Mouse (Mus musculus) natural killer cell, adult 2 months (primary cell): Measurements from ENCODE around the gene Krt8.

Experiments
- DNase-seq, 2 experiments: peaks; one replicate each; pipeline ENCODE4 v3.0.0; 2022; ENCODE audit warnings: low spot score in 2 of 2

Gene Krt8

DNA sequence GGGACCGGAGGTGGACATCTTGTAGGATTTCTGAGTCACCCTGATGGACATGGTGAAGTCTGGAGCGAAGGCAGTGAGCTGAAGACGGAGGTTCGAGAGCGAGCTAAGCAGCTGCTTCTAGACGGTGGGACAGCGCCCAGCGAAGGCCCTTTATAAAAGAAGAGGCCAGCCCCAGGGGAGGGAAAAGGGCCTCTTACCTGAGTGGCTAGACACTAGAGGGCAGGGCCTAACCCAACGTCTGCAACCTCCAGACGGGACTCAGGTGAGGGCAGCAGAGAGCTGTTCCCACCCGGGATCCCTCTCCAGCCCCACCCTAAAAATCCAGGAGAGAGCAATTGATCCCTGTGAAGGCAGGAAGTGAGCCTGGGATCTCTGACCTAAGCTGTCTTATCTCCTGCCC, at the start of gene Krt8:
Gene Krt8, minus strand, starts transcription at position 294 of the 400 bp plus-strand sequence.
- DNase-seq: no peak

DNA sequence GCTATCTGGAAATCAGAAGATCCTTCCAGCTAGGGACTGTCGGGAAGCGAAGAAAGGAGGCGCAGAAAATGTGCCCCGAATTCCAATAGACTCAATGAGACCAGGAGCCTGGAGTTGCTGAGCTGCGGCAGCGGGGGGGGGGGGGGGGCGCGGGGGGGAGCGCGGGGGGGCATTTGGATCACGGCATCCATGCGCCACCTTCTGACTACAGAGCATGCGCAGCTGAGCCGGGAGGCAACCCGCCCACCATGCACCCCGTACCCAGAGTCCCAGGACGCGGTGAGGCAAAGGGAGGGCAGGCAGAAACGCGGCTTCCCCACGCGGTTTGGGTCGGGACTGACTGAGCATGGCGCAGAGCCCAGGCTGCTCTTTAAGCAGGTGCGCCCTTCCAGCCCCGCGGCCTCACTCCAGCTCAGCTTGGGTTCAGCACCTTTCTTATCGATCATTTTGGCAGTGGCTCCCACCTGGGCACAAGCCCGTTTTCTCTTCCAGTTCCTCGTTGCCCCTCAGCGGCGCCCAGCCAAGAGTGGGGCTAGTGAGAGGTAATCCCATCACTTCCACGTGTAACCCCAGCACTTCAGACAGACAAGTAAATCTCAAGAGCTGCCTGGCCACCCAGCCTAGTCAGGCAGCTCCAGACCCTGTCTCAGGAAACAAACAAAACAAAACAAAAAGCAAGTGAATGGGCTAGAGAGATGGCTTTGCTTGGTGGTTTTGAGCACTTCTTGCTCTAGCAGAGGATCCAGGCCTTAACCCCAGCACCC, 47.8 kb upstream of the Krt8 start:
- DNase-seq: no peak

DNA sequence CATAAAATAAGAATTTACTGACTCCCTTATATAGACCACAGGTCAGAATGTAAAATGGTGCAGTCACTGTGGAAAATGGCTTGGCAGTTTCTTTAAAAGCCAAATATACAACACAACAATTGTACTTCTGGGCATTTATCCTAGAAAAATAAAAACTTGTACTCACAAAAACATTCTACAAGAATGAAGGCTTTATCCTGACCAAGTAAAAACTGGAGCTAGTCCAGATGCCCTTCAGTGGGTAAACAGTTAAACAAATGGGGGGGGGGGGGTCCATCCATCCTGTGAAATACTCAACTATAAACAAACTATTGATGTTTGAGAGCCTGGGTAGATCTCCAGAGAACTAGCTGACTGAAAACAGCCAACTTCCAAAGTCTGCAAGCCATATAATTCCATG, 45.6 kb upstream of the Krt8 start:
- no peak for DNase-seq

DNA sequence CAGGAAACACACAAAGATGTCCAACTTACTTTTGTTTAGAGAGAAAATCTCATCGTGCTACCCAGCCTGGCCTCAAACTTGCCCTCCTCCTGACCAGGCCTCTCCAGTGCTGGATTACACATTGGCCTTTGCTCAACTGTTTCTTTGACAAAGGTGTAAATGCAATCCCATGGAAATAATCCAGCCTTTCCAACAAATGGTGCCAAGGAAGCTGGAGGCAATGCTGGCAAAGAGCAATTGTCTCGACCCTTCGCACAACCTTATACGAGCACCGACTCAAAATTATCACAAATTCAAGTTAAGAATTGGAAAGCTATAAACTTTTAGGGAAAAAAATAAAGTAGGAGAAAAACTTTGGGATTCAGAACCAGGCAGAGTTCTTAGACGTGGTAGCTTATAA, 43.7 kb upstream of the Krt8 start:
- DNase-seq: no peak

DNA sequence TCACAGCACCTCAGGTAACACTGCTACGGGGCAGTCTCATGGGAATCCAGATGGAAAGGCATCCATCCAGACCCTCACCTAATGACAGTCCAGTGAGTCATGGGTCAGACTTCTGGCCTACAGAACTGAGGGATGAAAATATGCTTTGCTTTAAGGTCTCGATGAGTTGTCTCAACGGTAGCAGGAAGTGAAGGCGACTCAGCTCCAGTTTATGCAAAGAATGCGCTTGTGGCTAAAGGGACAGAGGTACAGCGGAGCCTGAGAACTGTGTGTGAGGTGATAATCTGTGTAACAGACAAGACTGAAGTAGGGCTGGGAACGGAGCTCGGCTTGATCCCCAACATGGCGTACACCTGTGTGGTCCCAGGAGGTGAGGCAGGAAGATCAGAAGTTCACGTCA, 41.4 kb upstream of the Krt8 start:
- DNase-seq: no peak

DNA sequence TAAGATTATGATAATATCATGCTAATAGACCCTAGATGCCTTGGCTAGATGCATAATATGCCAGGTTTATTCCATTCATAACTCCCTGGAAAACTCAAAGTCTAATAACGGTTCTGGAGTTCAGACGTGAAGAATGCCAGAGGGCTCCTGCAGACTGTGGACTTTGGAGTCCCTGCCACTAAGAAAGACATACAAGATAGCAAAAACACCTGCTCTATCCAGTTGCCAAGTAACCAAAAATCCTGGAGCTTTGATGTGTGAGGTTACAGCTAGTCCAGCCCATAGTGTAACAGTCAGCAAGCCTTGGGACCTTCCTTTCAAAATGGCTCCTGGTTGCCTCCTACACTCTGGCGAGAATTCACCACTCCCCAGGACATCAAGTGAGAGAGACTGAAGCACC, 40.5 kb upstream of the Krt8 start:
- no peak for DNase-seq

DNA sequence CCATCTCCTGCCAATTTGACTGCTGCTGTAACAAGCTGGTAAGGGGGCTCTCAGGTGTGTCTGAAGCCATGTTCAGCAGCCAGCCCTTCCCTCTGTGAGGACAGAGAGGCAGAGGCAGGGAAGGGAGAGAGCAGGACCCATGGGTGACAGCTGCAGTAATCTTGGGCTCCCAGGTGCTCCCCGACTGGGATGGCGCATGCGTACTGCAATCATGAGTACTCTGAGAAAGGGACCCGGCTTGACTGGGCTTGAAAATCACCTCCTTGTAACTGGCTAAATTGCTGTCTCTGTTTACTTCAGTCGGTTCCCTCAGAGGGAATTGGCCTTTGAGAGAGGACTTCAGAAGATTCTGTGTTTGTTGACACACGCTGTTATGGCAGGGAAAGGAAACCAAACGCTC, 37.7 kb upstream of the Krt8 start:
- DNase-seq: no peak

DNA sequence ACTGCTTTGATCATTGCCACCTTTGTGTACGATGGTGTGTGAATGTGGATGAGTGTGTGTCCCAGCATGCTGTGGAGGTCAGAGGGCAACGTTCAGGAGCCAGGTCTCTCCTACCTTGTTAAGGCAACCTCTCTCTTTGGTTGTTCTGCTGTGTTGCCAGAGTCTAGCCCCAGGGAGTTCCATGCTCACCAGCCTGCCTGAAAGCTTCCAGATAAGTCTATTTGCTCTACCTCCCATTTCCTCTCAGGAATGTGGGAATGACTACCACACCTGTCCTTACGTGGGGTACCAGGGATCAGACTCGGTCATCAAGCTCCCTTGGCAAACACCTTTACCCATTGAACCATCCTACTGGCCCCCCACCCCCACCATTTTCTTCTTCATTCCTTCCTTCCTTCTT, 36.0 kb upstream of the Krt8 start:
- DNase-seq: no peak

DNA sequence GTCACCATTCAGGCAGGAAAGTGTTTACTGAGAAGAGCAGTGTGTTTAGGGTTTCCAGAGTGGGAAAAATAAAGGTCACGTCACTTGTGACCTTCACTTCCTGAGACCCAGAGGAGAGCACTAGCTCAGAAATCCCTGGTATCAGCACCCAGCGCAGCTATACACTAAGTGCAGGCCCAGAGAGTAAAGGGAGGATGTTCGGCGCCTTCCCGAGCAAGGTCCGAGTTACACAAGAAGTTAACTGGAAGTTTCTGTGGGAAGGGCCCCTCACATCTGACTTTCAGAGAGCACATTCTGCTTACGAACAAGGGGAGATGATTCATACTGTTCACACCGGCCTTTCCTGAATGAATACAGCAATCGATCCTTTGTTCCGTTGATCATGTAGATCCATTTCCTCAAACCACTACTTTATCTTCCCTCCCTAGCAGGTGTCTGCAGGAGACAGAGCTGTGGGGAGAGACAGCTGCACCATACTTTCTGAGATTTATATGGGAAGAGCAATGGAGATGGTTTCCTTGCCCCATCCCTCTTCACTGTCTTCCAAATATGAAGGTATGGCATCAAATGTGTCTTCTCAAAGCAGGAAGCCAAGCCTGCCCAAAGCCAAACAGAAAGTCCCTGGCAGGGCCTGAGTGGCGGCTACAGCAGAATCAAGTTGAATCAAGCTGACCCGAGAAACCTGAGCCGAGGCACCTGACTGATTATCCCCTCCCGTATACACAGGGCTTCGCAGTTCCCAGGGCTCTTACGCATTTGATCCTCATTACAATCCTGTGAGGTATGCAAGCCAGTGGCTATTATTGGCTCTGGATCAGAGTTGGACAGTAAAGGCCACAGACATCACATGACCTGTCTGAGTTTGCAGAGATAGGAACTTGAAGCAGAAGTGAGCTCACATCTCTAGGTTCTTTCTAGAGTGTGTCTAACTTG, 30.1 kb upstream of the Krt8 start:
- no peak for DNase-seq

DNA sequence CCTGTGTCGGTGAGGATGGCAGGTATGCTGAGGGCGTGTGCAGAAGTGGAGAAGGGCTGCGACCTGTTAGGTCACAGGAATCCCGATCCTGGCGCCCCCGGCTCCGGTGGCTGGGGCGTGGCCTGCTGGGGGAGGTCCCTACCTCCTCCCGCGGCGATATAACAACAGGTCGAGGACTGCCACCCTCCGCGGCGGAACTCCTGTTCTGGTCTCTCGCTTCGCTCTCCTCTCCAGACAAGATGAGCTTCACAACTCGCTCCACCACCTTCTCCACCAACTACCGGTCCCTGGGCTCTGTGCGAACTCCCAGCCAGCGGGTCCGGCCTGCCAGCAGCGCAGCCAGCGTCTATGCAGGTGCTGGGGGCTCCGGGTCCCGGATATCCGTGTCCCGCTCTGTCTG, 23.8 kb upstream of the Krt8 start, which contains the start of gene Krt18:
Gene Krt18, plus strand, starts transcription at position 141 of the 400 bp plus-strand sequence.
- peak in 1 of 2 experiments; percentile 15 for DNase-seq

DNA sequence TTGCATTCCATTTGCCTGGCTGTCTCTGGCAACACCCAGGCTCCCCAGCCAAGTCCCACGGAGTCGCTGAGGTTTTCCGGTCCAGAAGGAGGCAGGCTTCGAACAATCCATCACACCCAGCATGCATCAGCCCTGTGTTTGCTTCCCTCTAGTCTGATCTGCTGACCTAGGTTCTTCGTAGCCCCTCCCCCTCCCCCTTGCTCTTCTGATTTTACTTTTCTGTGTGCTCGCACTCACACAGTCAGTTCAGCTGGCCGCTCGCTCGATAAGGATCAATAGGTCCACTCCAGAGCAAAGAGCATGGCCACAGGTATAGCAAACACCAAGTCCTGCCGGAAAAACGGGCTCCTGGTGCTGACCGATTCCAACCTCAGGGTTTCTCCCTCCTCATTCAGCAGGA, 22.1 kb upstream of the Krt8 start:
- no peak for DNase-seq

DNA sequence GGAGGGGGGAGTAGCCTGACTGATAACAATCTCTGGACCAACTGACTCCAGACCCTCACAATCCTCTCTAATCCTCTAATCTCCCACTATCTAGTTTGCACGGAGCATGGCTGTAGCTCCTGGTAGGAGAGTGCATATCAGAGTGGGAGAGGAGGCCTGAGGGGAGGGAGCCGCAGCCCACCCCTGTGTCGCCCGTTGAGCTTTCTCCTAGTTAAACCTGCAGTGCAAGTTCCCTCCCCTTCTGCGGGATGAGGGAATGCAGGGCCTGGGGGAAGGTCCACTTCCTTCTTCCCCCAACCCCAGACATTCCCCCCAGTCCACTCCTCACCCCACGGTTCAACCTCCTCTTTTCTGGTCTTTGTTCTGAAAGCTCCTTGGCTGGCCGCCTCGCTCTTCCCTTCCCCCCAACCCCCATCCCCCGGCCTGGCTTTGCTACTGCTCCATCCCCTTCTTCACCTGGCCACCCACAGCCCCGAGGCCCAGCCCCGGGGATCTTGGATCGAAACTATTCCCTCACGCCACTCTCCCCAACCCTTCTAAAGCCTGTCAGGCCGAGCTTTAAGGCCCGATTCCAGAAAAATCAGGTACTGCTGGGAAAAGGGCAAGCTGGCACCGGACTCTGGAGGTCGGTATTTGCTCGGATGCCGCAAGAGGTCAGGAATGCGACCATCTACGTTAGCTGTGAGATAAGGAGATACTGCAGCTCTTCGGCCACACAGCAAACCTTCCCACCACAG, 21.0 kb upstream of the Krt8 start:
- no peak for DNase-seq

DNA sequence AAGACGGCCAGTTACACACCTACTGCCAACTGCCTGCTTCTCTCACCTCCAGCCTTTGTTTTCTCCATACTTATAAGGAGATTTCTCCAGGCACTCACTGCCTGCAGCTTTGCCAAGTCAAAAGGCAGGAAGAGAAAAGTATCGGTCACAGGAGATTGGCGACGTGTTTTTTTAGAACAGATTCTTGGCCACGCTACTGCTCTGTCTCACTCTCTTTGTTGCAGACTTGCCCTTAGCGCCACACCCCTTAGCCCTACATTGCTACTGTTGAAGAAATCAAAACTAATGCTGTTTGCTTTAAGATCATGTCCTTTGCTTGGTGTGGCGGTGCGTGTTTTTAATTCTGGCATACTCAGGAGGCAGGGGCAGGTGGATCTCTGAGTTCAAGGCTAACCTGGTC, 19.6 kb upstream of the Krt8 start:
- DNase-seq: no peak

DNA sequence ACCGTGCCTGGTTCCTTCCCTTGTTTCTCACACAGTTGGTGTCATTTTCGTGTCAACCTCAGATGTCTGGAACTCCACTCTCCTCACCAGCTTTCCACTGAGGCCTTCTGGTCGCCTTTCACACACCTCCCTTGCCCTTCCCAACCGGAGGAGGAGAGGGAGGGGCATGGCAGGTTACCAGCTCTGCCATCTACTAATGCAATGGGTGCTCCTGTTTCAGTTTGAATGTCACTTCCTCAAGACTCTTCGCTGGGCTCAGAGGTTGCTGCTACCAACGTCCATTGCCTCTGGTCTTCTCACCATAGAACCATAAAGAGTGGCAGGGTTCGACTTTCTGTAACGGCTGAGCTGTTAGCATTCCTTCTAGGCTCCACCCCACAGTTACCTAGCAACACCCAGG, 18.2 kb upstream of the Krt8 start:
- DNase-seq: no peak

DNA sequence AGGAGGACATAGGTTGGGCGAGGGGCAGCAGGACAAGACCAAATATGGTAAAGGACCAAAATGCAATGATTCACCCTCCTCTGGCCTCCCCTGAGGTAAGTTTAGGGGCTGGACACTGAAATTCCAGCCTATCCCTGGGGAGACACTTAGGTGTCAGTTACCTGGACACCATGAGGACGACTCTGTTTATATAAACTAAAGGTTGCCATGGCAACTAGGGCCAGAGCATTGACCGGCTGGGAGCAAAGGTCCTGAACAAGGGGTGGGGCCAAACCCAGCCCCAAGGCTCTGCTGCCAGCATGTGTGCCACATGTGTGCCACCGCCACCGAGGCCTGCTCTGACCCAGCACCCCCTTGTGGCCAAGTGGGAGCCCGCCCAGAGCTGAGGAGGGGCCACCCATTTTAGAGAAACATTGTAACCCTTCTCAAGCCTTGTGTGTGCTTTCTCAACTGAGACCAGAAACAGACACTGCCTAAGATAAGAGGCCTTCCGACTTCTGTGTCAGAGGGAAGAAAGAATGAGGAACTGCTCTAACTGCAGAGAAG, 13.7 kb upstream of the Krt8 start:
- DNase-seq: peak in 1 of 2 experiments; percentile 19

DNA sequence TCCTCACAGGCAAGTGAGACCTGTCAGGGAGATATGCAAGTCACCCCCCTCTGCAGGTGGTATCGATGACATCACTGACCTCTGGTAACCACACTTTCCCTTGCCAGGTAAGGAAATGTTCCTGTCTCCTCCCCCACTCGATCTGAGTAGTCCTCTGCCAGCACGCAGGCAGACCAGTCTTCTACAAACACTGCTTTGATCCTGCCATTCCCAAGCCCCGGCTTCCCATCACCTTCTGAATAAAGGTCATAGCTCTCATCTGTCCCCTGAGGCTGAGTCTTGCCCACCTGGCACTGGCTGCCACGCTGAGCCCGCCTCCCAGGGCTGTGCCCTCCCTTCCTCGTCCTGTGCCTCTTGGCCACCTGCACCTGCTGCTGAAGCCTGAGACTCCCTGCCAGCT, 12.5 kb upstream of the Krt8 start:
- DNase-seq: no peak

DNA sequence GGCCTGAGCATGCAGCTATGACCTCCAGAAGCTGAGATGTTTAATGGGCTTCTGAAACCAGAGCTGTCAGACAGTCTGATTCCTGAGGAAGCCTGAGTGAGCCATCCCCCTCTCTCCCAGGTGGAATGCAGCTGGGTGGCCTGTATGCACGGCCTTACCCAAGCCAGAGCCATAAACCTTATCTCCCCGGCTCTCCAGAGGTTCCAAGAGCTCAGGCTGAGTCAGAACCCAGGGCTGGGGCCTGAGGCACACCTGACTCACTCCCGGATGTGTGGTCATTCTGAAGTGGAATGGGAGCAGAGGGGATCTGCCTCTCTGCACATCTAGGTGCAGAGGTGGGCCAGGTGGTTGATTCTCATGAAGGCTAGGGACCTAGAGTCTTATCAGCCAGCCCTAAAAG, 11.8 kb upstream of the Krt8 start:
- no peak for DNase-seq

DNA sequence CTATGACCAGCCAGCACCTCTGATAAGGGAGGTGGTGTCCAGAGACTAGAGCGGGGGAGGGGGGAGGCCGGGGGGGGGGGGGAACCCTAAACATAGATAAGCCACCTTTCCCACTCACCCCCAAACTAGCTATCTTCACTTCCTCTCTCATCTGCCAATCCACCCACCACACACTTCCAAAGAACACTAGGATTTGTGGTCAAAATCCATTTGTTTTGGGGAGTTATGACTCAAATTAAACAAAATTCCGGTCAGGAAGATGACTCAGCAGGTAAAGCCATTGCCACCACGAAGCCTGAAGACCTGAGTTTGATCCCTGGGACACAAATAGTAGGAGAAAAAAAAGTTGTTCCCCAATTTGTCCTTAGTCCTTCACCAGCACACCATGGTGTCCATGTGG, 10.6 kb upstream of the Krt8 start:
- DNase-seq: no peak

DNA sequence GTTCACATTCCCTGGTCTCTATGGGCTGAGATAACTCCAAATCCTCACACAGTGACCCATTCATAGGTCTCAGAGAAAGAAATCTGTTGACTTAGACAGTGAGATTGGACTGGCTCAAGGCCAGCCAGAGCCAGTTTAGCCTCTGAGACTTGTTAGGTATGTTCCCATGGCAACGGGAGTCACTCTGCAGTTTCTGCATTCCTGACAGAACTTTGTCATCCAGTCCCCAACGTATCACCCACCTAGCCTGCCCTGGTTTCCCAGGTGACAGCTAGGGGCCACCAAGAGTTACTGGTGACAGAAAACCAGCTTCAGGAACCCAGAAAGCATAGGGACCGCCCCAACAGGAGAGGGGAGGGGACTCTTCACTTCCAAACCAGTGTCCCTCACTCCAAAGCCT, 9.4 kb upstream of the Krt8 start:
- no peak for DNase-seq

DNA sequence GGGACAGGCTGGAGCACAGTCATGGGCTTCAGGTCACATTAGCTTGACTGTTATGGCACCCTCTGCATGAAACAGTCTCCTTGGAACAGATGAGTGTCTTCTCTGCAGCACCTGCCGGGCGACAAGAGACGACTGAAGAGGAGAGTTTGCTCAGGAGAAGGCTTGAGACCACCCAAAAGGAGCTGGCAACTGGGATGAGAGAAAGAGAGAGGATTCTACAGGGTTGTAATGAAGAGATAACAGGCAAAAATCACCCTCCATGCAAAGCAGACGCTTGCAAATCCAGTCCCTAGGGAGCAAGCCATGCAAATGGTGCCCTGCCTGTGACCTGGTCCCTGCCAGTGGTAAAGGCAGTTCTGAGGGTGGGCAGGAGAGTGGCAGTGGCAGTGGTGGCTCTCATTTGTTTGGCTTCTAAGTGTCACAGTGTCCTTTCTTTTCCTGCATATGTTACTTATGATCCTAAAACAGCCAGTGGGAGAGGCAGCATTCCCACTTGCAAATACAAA, 8.0 kb upstream of the Krt8 start:
- peak in 1 of 2 experiments; percentile 30 for DNase-seq

DNA sequence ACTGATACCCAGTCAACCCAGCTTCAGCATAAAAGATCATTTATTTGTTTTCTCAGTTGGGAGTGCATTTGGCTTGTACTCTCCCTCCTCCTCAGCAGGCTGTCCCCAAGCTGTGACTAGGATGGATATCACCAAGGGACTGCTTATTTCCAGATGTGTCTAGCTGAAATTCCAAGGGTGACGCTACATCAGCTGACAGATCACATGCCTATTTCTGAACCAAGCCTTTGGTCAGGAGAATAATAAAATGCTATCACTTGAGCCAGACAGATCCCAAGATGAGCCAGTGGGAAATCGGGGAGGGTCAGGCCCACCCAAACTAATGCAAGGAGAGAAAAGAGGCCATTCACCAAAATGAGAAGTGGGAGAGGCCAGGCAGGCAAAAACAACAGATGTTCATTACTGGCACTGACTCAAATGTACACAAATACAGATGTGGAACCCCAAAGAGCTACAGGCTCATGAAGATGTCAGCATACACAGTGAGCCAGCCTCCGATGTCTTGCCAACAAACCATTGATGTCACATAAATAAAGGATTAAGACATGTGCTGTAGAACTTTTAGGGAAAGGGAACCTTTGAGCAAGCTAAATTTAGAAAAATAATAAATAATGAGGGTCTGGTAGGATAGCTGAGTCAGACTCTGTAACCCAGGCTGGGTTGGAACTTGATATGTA, 6.4 kb upstream of the Krt8 start:
- no peak for DNase-seq
